Mouse (Mus musculus) hindbrain, postnatal 0 days (tissue): ENCODE results near the gene Ttll7. TPM values are rescaled to one million over a fixed set of nuclear protein-coding genes. Genes with fewer than 3 reads are reported as not detected.

Experiments used
- ATAC-seq: fragments of 200-750 bp; cut with Nextera tagmentation; 2 replicates; pipeline ENCODE4 v1.8.0; 2017; ENCODE audit warnings: mild to moderate bottlenecking, moderate TSS enrichment, moderate library complexity
- DNase-seq: peaks from one replicate; pipeline ENCODE4 v3.0.0-alpha.2; 2015; ENCODE audit warnings: low spot score
- H3K27ac ChIP-seq: fragments of 300-500 bp; sonication (generic); 2 replicates; pipeline ENCODE4 v1.5.1; 2014; ENCODE audit warnings: mild to moderate bottlenecking
- H3K27me3 ChIP-seq: fragments of 300-500 bp; sonication (generic); 2 replicates; pipeline ENCODE4 v1.6.1; 2014; ENCODE audit warnings: low read length, mixed read lengths; ENCODE audit not compliant: insufficient read depth
- H3K36me3 ChIP-seq: fragments of 300-500 bp; sonication (generic); 2 replicates; pipeline ENCODE4 v1.6.1; 2014; ENCODE audit warnings: low read length, mixed read lengths; ENCODE audit not compliant: insufficient read depth
- H3K4me1 ChIP-seq: fragments of 300-500 bp; sonication (generic); 2 replicates; pipeline ENCODE4 v1.6.1; 2014; ENCODE audit warnings: antibody characterized with exemption, low read length, mixed read lengths; ENCODE audit not compliant: insufficient read depth
- H3K4me2 ChIP-seq: fragments of 300-500 bp; sonication (generic); 2 replicates; pipeline ENCODE4 v1.6.1; 2014; ENCODE audit warnings: low read depth, mild to moderate bottlenecking, low read length, moderate library complexity, mixed read lengths
- H3K4me3 ChIP-seq: fragments of 300-500 bp; sonication (generic); 2 replicates; pipeline ENCODE4 v1.5.1; 2014; ENCODE audit warnings: low read length
- H3K9ac ChIP-seq: fragments of 300-500 bp; sonication (generic); replicated peaks from 2 replicates; pipeline ENCODE4 v1.6.1; 2014; ENCODE audit warnings: mild to moderate bottlenecking, low read length, moderate library complexity, mixed read lengths
- H3K9me3 ChIP-seq: fragments of 300-500 bp; sonication (generic); 2 replicates; pipeline ENCODE4 v1.6.1; 2016; ENCODE audit warnings: low read length, mixed read lengths
- CTCF ChIP-seq: IDR thresholded peaks from 2 replicates; pipeline ENCODE4 v1.5.1; 2016; ENCODE audit warnings: antibody characterized with exemption, control low read depth, low read depth
- WGBS: fragments of 180-500 bp; shearing (Covaris S2); extraction: QIAGEN DNeasy Blood & Tissue Kit; methylation state at CpG from one replicate; pipeline ENCODE4 v1.1.7; 2014; 5-methylcytosine and 5-hydroxymethylcytosine counted together
- polyA plus RNA-seq: library from polyadenylated mRNA; unstranded; fragments of >200 nt; fragmentation: Nextera tagmentation; extraction: Ambion mirVana; gene quantifications from 2 replicates; pipeline ENCODE4 v1.2.1, GENCODE M21; 2015
- total RNA-seq: library from RNA; depleted of rRNA; stranded (reverse); fragments of >200 nt; gene quantifications from 2 replicates; pipeline ENCODE4 v1.2.3, GENCODE M21; 2014

Gene Ttll7
- total and polyA plus RNA-seq, 2 experiments from 2014 or later: 7.9 to 20.4 TPM

- H3K27ac ChIP-seq: no peak overlapping the region
- no peak overlapping the region for H3K9ac ChIP-seq
- H3K9me3 ChIP-seq: no peaks in the 10 kb centered on the region
- no peaks in the 10 kb centered on the region for H3K27me3 ChIP-seq
- ATAC-seq (peak; percentile 78), DNase-seq (peak; percentile 90)
- H3K36me3 ChIP-seq: no peaks in the 10 kb centered on the region; the same call in 1 of the 2 replicates
- WGBS: under 1% methylated on average over 13 of the region's 13 CpGs
- peak overlapping the region; percentile 35 for H3K4me3 ChIP-seq
- H3K4me1 ChIP-seq: no peaks in the 10 kb centered on the region
- peak; percentile 84 for TF ChIP-seq CTCF
- H3K4me2 ChIP-seq: peak overlapping the region; percentile 63
Measured at GRCm38 (mm10) chr3:146945887-146946286, 93.7 kb downstream of the Ttll7 start.

DNA sequence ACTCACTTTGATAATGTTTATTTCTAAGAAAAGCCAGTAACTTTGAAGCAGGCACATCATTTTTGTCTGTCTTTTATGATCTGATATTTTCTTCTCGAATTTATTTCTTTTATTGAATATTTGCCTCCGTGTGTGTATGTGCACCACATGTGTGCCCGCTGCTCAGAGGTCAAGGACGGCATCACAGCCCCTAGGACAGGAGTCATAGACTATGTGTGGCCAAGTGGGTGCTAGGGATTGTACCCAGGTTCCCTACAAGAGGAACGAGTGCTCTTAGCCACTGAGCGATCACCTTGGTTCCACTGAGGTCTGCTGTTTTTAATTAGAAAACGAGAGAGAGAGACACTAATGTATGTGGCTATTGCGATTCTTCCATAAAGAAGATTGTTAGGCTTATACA is 94.5 kb downstream of the Ttll7 start:
- Histone ChIP-seq H3K27me3 (no peaks in the 10 kb centered on the region), H3K4me2 (no peak overlapping the region), H3K4me1 (no peaks in the 10 kb centered on the region), H3K9ac (no peak overlapping the region), H3K4me3 (no peak overlapping the region), H3K36me3 (no peaks in the 10 kb centered on the region; the same call in 1 of the 2 replicates), H3K27ac (no peak overlapping the region), H3K9me3 (no peaks in the 10 kb centered on the region)
- WGBS: 80% methylated on average over 8 of the region's 8 CpGs
- no peak for ATAC-seq
- TF ChIP-seq CTCF: no peak
- no peak for DNase-seq

- DNase-seq: peak; percentile 3
- ATAC-seq: no peak
- H3K9me3 ChIP-seq: no peaks in the 10 kb centered on the region
- H3K9ac ChIP-seq: no peak overlapping the region
- H3K4me1 ChIP-seq: no peaks in the 10 kb centered on the region
- H3K4me3 ChIP-seq: no peak overlapping the region
- no peaks in the 10 kb centered on the region for H3K36me3 ChIP-seq
- no peak for TF ChIP-seq CTCF
- 82% methylated on average over 8 of the region's 8 CpGs for WGBS
- no peak overlapping the region for H3K27ac ChIP-seq
- no peak overlapping the region for H3K4me2 ChIP-seq
- no peaks in the 10 kb centered on the region for H3K27me3 ChIP-seq
Measured at GRCm38 (mm10) chr3:146956792-146957191, 104.6 kb downstream of the Ttll7 start.

DNA sequence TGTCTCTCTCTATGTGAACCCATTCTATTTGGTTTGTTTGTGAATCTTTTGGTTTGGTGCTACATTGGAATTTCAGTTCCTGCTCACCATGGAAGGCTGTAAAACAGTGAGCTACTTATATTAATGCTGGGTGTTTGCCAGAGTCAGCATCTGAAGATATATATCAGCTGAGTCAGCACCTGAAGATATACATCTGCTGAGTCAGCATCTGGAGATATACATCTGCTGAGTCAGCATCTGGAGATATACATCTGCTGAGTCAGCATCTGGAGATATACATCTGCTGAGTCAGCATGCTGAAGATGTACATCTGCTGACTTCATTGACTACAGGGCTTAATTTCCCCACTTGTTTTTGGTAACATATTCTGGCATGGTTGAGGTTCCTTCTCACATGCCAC is 110.7 kb downstream of the Ttll7 start:
- Histone ChIP-seq H3K36me3 (no peaks in the 10 kb centered on the region), H3K9ac (no peak overlapping the region), H3K4me3 (no peak overlapping the region), H3K4me1 (no peaks in the 10 kb centered on the region), H3K9me3 (no peaks in the 10 kb centered on the region), H3K27me3 (no peaks in the 10 kb centered on the region), H3K4me2 (no peak overlapping the region), H3K27ac (no peak overlapping the region)
- ATAC-seq (no peak), DNase-seq (no peak)
- no peak for TF ChIP-seq CTCF

DNA sequence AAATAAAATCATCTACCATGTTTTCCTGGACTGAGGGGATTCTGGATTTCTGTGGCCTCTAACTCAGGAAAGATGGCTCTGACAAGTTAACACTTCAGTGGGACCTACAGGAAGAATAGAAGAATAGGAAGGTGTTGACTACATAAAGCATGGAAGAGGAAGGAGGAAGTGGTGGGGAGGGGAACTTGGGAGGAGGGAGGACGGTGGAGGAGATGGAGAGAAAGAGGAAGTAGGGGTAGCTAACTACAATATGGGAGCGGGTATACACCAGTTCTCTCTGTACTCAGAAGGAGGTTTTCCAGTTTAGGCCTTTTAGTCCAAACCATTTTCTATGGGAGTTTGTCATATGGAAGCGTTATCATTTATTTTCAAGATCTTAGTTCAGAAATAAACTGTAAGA is 112.2 kb downstream of the Ttll7 start:
- Histone ChIP-seq H3K27me3 (no peaks in the 10 kb centered on the region), H3K4me1 (no peaks in the 10 kb centered on the region), H3K9me3 (no peaks in the 10 kb centered on the region), H3K36me3 (no peaks in the 10 kb centered on the region), H3K27ac (no peak overlapping the region), H3K4me2 (no peak overlapping the region), H3K9ac (no peak overlapping the region), H3K4me3 (no peak overlapping the region)
- TF ChIP-seq CTCF: no peak
- ATAC-seq (no peak), DNase-seq (no peak)
- WGBS: 81% methylated on average over 3 of the region's 3 CpGs

- no peaks in the 10 kb centered on the region for H3K27me3 ChIP-seq
- no peak overlapping the region for H3K4me2 ChIP-seq
- H3K4me1 ChIP-seq: no peaks in the 10 kb centered on the region
- no peak for ATAC-seq
- DNase-seq: no peak
- no peaks in the 10 kb centered on the region for H3K36me3 ChIP-seq
- no peak overlapping the region for H3K27ac ChIP-seq
- no peak overlapping the region for H3K9ac ChIP-seq
- H3K9me3 ChIP-seq: no peaks in the 10 kb centered on the region
- 73% methylated on average over 7 of the region's 7 CpGs for WGBS
- no peak overlapping the region for H3K4me3 ChIP-seq
- no peak for TF ChIP-seq CTCF
Measured at GRCm38 (mm10) chr3:146967242-146967641, 115.1 kb downstream of the Ttll7 start.

- peak; percentile 31 for DNase-seq
- no peak overlapping the region for H3K4me2 ChIP-seq
- no peak overlapping the region for H3K4me3 ChIP-seq
- H3K27me3 ChIP-seq: no peaks in the 10 kb centered on the region
- WGBS: 37% methylated on average over 4 of the region's 4 CpGs
- TF ChIP-seq CTCF: no peak
- ATAC-seq: no peak
- no peaks in the 10 kb centered on the region for H3K9me3 ChIP-seq
- H3K27ac ChIP-seq: no peak overlapping the region
- no peak overlapping the region for H3K9ac ChIP-seq
- H3K36me3 ChIP-seq: no peaks in the 10 kb centered on the region
- H3K4me1 ChIP-seq: no peaks in the 10 kb centered on the region
Measured at GRCm38 (mm10) chr3:146967834-146968233, 115.7 kb downstream of the Ttll7 start.
